Mouse (Mus musculus) adrenal gland (tissue): ENCODE measurements at regions not wholly inside any gene's neighbourhood (a gene's known extent, or its start where the extent isn't known, plus 50 kb on each side); places are given as distances from the start of the nearest gene placed in this dataset.

Source experiments
- intact Hi-C: fragments of 180-260 bp; cut with DNase I; formaldehyde crosslinking; loops from one replicate; pipeline ENCODE4 v1.15.1; 2025

- intact Hi-C loops, result no loop called here
These were observed 510.8 kb upstream of the Pou3f2 start for GRCm38 (mm10) chr4:22998994-22999393.

GRCm38 (mm10) chr4:22997198-22997985 lies 509.2 kb upstream of the Pou3f2 start:
- intact Hi-C loops, result no loop called here

DNA sequence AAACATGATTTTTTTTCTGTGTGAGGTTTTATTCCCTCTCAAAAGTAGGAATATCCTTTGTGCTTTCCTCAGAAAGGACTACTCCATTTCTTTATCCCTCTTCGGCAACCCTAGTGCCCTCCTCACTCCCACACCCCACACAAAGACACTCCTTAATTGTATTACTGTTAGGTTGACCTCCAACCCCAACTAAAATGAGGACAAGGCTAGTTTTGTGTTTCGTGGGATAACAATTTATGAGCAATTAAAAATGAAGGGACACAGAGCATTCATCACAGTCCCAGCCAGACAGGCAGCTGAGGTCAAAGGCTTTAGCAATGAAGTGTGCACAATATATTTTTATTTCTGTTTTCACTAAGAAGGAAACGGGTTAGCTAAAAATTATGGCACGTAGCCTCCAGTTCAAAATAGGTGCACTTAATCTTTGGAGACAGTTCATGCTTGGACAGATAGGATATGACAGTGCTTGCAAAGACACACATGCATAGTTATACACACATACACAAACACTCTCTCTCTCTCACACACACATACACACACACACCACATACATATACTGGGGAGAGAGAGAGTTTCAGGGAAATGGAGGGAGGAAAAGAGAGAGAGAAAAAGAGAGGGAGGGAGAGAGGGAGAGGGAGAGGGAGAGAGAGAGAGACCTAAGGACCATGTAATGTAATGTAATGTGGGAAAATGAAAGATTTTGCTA lies 498.8 kb upstream of the Pou3f2 start:
- intact Hi-C loops, result no loop called here

GRCm38 (mm10) chr4:22973585-22974116 lies 485.5 kb upstream of the Pou3f2 start:
- intact Hi-C loops, result no loop called here

GRCm38 (mm10) chr4:22972784-22973584 lies 484.8 kb upstream of the Pou3f2 start:
- intact Hi-C loops, result no loop called here

DNA sequence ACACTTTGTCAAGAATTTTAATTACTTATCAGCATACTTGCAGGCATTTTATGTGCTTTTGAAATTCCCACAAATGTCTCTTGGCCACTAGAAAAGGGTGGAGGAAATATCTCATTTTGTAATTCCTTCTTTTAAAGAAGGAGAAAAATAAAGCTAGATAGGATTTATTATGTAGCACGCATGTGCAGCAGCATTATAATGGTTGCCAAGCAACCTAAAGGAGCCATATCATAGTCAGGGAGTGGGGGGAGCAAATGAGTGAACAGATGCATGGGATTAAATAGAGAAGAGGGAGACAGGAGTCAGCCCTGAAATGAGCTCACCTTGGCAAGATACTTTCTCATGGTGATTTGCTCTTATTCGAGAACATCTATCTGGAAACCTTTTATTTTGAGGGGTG lies 483.0 kb upstream of the Pou3f2 start:
- intact Hi-C loops, result no loop called here

GRCm38 (mm10) chr4:22970495-22970894 lies 482.3 kb upstream of the Pou3f2 start:
- intact Hi-C loops, result no loop called here

- intact Hi-C loops, result no loop called here
These were observed 461.3 kb upstream of the Pou3f2 start for GRCm38 (mm10) chr4:22949422-22949821.

DNA sequence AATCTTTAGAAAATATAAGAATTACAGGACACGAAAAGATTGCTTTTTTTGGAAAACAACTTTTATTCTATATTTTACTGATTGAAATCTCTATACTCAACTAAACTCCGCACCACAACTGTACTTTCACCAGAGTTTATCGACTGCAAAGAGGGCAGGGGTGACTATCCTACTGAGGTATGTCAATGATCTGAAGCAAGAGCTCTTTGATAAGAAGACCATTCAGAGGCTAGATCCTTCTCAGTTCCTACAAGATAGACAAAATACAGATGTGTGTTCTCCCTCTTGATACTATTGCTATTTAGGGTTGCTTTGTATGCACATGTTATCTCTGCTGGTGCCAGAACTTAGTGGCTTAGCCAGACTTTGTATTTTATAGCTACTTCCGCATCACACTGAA lies 460.7 kb upstream of the Pou3f2 start:
- intact Hi-C loops, result no loop called here

GRCm38 (mm10) chr4:22946788-22947406 lies 458.7 kb upstream of the Pou3f2 start:
- intact Hi-C loops, result no loop called here

DNA sequence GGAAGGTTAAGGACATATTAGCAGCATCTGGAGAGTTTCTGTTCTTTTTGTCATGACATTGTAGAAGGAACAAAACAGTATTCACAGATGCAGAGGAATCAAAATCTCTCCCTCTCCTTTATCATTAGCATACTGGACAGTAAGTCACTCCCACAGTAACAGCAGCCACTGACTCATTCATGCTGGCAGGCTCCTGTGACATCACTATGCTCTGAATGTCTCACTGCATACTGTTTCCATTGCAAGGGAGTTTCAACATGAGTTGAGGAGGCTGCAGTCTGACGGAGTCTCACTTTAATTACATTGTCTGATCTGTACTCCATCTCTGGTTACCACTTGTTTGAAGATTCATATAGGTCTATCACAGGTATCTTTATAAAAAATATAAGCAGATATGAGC lies 450.1 kb upstream of the Pou3f2 start:
- intact Hi-C loops, result no loop called here

GRCm38 (mm10) chr4:22924181-22924580 lies 436.0 kb upstream of the Pou3f2 start:
- intact Hi-C loops, result no loop called here

GRCm38 (mm10) chr4:22914886-22915285 lies 426.7 kb upstream of the Pou3f2 start:
- intact Hi-C loops, result no loop called here

DNA sequence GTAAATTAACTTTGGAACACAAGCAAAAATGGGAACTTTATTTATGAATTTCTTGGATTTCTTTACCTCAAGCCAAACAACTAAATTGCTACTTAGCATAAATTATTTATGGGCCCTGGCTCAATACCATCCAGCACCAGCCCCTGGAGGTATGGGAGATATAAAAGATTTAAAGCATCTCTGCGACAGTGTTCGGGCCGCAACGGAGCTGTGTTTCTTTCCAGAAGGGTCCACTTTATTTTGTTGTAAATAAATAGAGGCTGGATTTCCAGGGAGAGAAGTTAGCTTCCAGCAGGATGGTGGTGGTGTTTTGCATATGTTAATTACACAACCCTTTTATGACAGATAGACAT lies 404.5 kb upstream of the Pou3f2 start:
- intact Hi-C loops, result no loop called here

- intact Hi-C loops, result no loop called here
These were observed 404.0 kb upstream of the Pou3f2 start for GRCm38 (mm10) chr4:22891974-22892693.

DNA sequence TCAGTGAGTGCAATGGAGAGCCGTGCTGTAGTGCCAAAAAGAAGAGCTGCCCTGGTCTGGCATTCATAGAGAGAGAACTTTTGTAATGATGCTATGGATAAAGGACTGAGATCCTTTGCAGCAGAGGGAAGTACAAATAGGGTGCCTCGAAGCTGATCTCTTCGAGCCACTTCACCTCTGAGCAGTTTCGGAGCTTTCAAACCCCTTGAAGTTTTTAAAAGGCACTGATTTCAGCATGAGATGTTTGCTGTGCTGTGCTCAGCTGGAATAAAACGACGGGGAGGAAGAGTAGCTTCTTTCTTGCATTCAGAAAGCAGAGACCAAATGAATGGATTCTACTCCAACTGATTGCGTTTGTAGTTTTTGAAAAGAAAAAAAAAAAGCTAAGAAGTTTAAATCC lies 392.5 kb upstream of the Pou3f2 start:
- intact Hi-C loops, result loop anchor here (10.0 kb wide), 1 partner anchor 56 kb away; no protein-coding TSS in a partner anchor

GRCm38 (mm10) chr4:22875392-22875791 lies 387.2 kb upstream of the Pou3f2 start:
- intact Hi-C loops, result no loop called here

DNA sequence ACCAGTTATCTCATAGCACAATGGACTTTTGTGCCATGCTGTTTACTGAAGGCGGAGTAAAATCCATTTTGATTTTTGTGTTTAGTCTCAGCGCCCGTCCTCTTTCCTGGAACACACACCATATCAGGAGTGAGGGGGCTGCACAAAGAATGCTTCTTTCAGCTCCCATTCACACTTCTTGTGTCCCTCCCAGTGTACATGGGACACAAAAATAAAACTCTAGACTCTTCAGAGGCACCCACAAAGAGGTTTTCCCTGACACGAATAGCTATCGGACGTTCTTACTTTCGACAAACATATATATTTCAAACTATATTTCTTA lies 347.9 kb upstream of the Pou3f2 start:
- intact Hi-C loops, result no loop called here

GRCm38 (mm10) chr4:22835381-22836123 lies 347.4 kb upstream of the Pou3f2 start:
- intact Hi-C loops, result no loop called here

GRCm38 (mm10) chr4:22833851-22834440 lies 345.8 kb upstream of the Pou3f2 start:
- intact Hi-C loops, result no loop called here
